Mouse (Mus musculus) limb, embryonic 14.5 days (tissue): Measurements from ENCODE around the gene Rgsl1. TPM values are rescaled to one million over a fixed set of nuclear protein-coding genes. Genes with fewer than 3 reads are reported as not detected.

Experiments used
- ATAC-seq: fragments of 200-750 bp; cut with Nextera tagmentation; 2 replicates; pipeline ENCODE4 v1.8.0; 2017; ENCODE audit warnings: low read depth, moderate number of reproducible peaks, moderate TSS enrichment; ENCODE audit not compliant: low FRiP score
- DNase-seq: peaks from one replicate; pipeline ENCODE4 v3.0.0-alpha.2; 2015; ENCODE audit warnings: low spot score
- H3K27ac ChIP-seq: fragments of 300-500 bp; sonication (generic); replicated peaks from 2 replicates; pipeline ENCODE4 v1.5.1; 2014; ENCODE audit warnings: low read depth, mild to moderate bottlenecking, low read length, moderate library complexity, mixed read lengths
- H3K27me3 ChIP-seq: fragments of 300-500 bp; sonication (generic); 2 replicates; pipeline ENCODE4 v1.6.1; 2014; ENCODE audit warnings: low read length, mixed read lengths; ENCODE audit not compliant: control insufficient read depth, insufficient read depth
- H3K36me3 ChIP-seq: fragments of 300-500 bp; sonication (generic); 2 replicates; pipeline ENCODE4 v1.6.1; 2014; ENCODE audit warnings: mild to moderate bottlenecking, low read length, moderate library complexity, mixed read lengths; ENCODE audit not compliant: control insufficient read depth, insufficient read depth
- H3K4me1 ChIP-seq: fragments of 300-500 bp; sonication (generic); 2 replicates; pipeline ENCODE4 v1.6.1; 2014; ENCODE audit warnings: antibody characterized with exemption, low read length, mixed read lengths; ENCODE audit not compliant: control insufficient read depth, insufficient read depth
- H3K4me2 ChIP-seq: fragments of 300-500 bp; sonication (generic); replicated peaks from 2 replicates; pipeline ENCODE4 v1.6.1; 2014; ENCODE audit warnings: low read depth, mild to moderate bottlenecking, low read length, moderate library complexity; ENCODE audit not compliant: severe bottlenecking
- H3K4me3 ChIP-seq: fragments of 300-500 bp; sonication (generic); replicated peaks from 2 replicates; pipeline ENCODE4 v1.5.1; 2014; ENCODE audit warnings: low read length
- H3K9ac ChIP-seq: fragments of 300-500 bp; sonication (generic); 2 replicates; pipeline ENCODE4 v1.6.1; 2014; ENCODE audit warnings: mild to moderate bottlenecking, low read depth, low read length, moderate library complexity; ENCODE audit not compliant: severe bottlenecking
- H3K9me3 ChIP-seq: fragments of 300-500 bp; sonication (generic); 2 replicates; pipeline ENCODE4 v1.6.1; 2016; ENCODE audit warnings: low read length; ENCODE audit not compliant: control insufficient read depth
- POLR2A ChIP-seq: fragments of 200-500 bp; IDR thresholded peaks from 2 replicates; pipeline ENCODE4 v1.8.0; 2012; ENCODE audit warnings: inconsistent platforms, mild to moderate bottlenecking, moderate library complexity, borderline replicate concordance; ENCODE audit not compliant: insufficient read depth, insufficient read length; ENCODE audit errors: extremely low read depth
- WGBS: fragments of 180-500 bp; shearing (Covaris S2); extraction: QIAGEN DNeasy Blood & Tissue Kit; methylation state at CpG from one replicate; pipeline ENCODE4 v1.1.7; 2014; 5-methylcytosine and 5-hydroxymethylcytosine counted together
- polyA plus RNA-seq, 2 experiments: library from polyadenylated mRNA; depleted of rRNA in 1 of 2; stranded (reverse) in 1 of 2; unstranded in 1 of 2; fragments of >200 nt; fragmentation: Nextera tagmentation in 1 of 2; extraction: Ambion mirVana in 1 of 2; gene quantifications; 2 replicates each; pipeline versions ENCODE4 v1.2.1 to v1.2.3; 2012 to 2014

The Rgsl1 gene
- polyA plus RNA-seq, 2 experiments, result 0.15 TPM; not detected in 1

GRCm38 (mm10) chr1:153768465-153768864 is 75.5 kb downstream of the Rgsl1 start:
- H3K4me3 ChIP-seq, result no peak overlapping the region
- no peak overlapping the region for H3K4me2 ChIP-seq
- no peaks in the 10 kb centered on the region for H3K4me1 ChIP-seq
- no peak for DNase-seq
- 69% methylated on average over 5 of the region's 5 CpGs for WGBS
- no peak overlapping the region for H3K9ac ChIP-seq
- no peaks in the 10 kb centered on the region for H3K9me3 ChIP-seq
- ATAC-seq, result no peak
- no peaks in the 10 kb centered on the region for H3K27me3 ChIP-seq
- no peak for TF ChIP-seq POLR2A
- H3K27ac ChIP-seq, result no peak overlapping the region
- no peaks in the 10 kb centered on the region for H3K36me3 ChIP-seq

GRCm38 (mm10) chr1:153767281-153767680 is 76.7 kb downstream of the Rgsl1 start:
- Histone ChIP-seq H3K27me3 (no peaks in the 10 kb centered on the region), H3K4me3 (no peak overlapping the region), H3K4me1 (no peaks in the 10 kb centered on the region), H3K9ac (no peak overlapping the region), H3K4me2 (no peak overlapping the region), H3K27ac (no peak overlapping the region), H3K36me3 (no peaks in the 10 kb centered on the region), H3K9me3 (no peaks in the 10 kb centered on the region)
- ATAC-seq, result no peak
- WGBS, result 87% methylated on average over 1 of the region's 1 CpGs
- no peak for TF ChIP-seq POLR2A
- no peak for DNase-seq

- Histone ChIP-seq H3K4me3 (no peak overlapping the region), H3K9ac (no peak overlapping the region), H3K4me2 (no peak overlapping the region), H3K36me3 (peaks cover 4% of the 10 kb centered on the region; the same call in 1 of the 2 replicates), H3K27me3 (no peaks in the 10 kb centered on the region), H3K4me1 (no peaks in the 10 kb centered on the region), H3K9me3 (no peaks in the 10 kb centered on the region), H3K27ac (no peak overlapping the region)
- ATAC-seq, result no peak
- DNase-seq, result no peak
- TF ChIP-seq POLR2A, result no peak
- WGBS, result 48% methylated on average over 8 of the region's 8 CpGs
These were observed 77.6 kb downstream of the Rgsl1 start for GRCm38 (mm10) chr1:153766298-153766697.

- H3K36me3 ChIP-seq, result peaks cover 4% of the 10 kb centered on the region
- ATAC-seq, result no peak
These were observed 79.8 kb downstream of the Rgsl1 start for GRCm38 (mm10) chr1:153764136-153764535.

GRCm38 (mm10) chr1:153753725-153754464 is 90.0 kb downstream of the Rgsl1 start:
- no peak overlapping the region for H3K4me2 ChIP-seq
- no peak overlapping the region for H3K9ac ChIP-seq
- no peak overlapping the region for H3K4me3 ChIP-seq
- no peaks in the 10 kb centered on the region for H3K9me3 ChIP-seq
- H3K36me3 ChIP-seq, result no peaks in the 10 kb centered on the region
- no peak for ATAC-seq
- H3K27me3 ChIP-seq, result no peaks in the 10 kb centered on the region
- peaks cover 5% of the 10 kb centered on the region; the same call in 1 of the 2 replicates for H3K4me1 ChIP-seq
- 73% methylated on average over 25 of the region's 25 CpGs for WGBS
- no peak overlapping the region for H3K27ac ChIP-seq
- TF ChIP-seq POLR2A, result no peak
- DNase-seq, result no peak

More at GRCm38 (mm10) chr1:153764136-153764535, 79.8 kb downstream of the Rgsl1 start:
- no peaks in the 10 kb centered on the region for H3K4me1 ChIP-seq
- H3K27ac ChIP-seq, result no peak overlapping the region
- TF ChIP-seq POLR2A, result no peak
- no peaks in the 10 kb centered on the region for H3K9me3 ChIP-seq
- no peak overlapping the region for H3K4me3 ChIP-seq
- H3K27me3 ChIP-seq, result no peaks in the 10 kb centered on the region
- no peak for DNase-seq
- H3K4me2 ChIP-seq, result no peak overlapping the region
- WGBS, result 88% methylated on average over 11 of the region's 11 CpGs
- no peak overlapping the region for H3K9ac ChIP-seq
